Mouse (Mus musculus) layer of hippocampus, postnatal 25 days (tissue): ENCODE measurements at regions not wholly inside any gene's neighbourhood (a gene's known extent, or its start where the extent isn't known, plus 50 kb on each side); places are given as distances from the start of the nearest gene placed in this dataset.

ENCODE experiments used
- DNase-seq, 2 experiments: peaks; one replicate each; pipeline ENCODE4 v3.0.0; 2022; ENCODE audit warnings: mixed read lengths in 2 of 2, low spot score in 1 of 2; ENCODE audit errors: extremely low spot score in 1 of 2

- DNase-seq: no peak
Observed at GRCm38 (mm10) chr2:178642137-178643052, 212.1 kb downstream of the Cdh26 start.

- DNase-seq: no peak
Observed at GRCm38 (mm10) chr2:178643053-178643402, 212.7 kb downstream of the Cdh26 start.

GRCm38 (mm10) chr2:178643841-178644240 lies 213.5 kb downstream of the Cdh26 start:
- DNase-seq: no peak

GRCm38 (mm10) chr2:178660071-178660470 lies 229.7 kb downstream of the Cdh26 start:
- DNase-seq: no peak

- no peak for DNase-seq
Observed at GRCm38 (mm10) chr2:178662396-178662795, 232.1 kb downstream of the Cdh26 start.

GRCm38 (mm10) chr2:178664977-178665376 lies 234.6 kb downstream of the Cdh26 start:
- peak; percentile 35 to 69 for DNase-seq

- DNase-seq: no peak
Observed at GRCm38 (mm10) chr2:178668451-178668850, 238.1 kb downstream of the Cdh26 start.

- no peak for DNase-seq
Observed at GRCm38 (mm10) chr2:178670952-178671351, 240.6 kb downstream of the Cdh26 start.

GRCm38 (mm10) chr2:178673621-178674020 lies 243.3 kb downstream of the Cdh26 start:
- DNase-seq: no peak

- DNase-seq: no peak
Observed at GRCm38 (mm10) chr2:178674621-178675020, 244.3 kb downstream of the Cdh26 start.

- DNase-seq: no peak
Observed at GRCm38 (mm10) chr2:178676970-178677369, 246.6 kb downstream of the Cdh26 start.

- no peak for DNase-seq
Observed at GRCm38 (mm10) chr2:178680368-178680767, 250.0 kb downstream of the Cdh26 start.

- no peak for DNase-seq
Observed at GRCm38 (mm10) chr2:178684026-178684958, 254.0 kb downstream of the Cdh26 start.

GRCm38 (mm10) chr2:178685211-178685610 lies 254.9 kb downstream of the Cdh26 start:
- DNase-seq: no peak

- DNase-seq: no peak
Observed at GRCm38 (mm10) chr2:178686167-178686601, 255.9 kb downstream of the Cdh26 start.

GRCm38 (mm10) chr2:178688586-178688985 lies 258.3 kb downstream of the Cdh26 start:
- no peak for DNase-seq

GRCm38 (mm10) chr2:178691190-178691864 lies 261.0 kb downstream of the Cdh26 start:
- no peak for DNase-seq

- DNase-seq: no peak
Observed at GRCm38 (mm10) chr2:178691865-178692228, 261.5 kb downstream of the Cdh26 start.

- DNase-seq: no peak
Observed at GRCm38 (mm10) chr2:178692231-178692630, 261.9 kb downstream of the Cdh26 start.

GRCm38 (mm10) chr2:178698648-178699047 lies 268.3 kb downstream of the Cdh26 start:
- peak; percentile 26 to 54 for DNase-seq

- DNase-seq: no peak
Observed at GRCm38 (mm10) chr2:178700825-178701224, 270.5 kb downstream of the Cdh26 start.
